Mouse (Mus musculus) adrenal gland, postnatal 25 days (tissue): ENCODE results near the gene Trim17. TPM values are rescaled to one million over a fixed set of nuclear protein-coding genes. Genes with fewer than 3 reads are reported as not detected.

ENCODE experiments used
- DNase-seq: peaks from one replicate; pipeline ENCODE4 v3.0.0; 2021; ENCODE audit warnings: mixed read lengths
- long read RNA-seq: library from polyadenylated mRNA; stranded (forward); transcript quantifications from one replicate; pipeline ENCODE4 v2.0.0, GENCODE M21; 2021
- total RNA-seq: library from RNA; stranded (reverse); gene quantifications from 2 replicates; pipeline ENCODE4 v1.2.3, GENCODE M21; 2021

Gene Trim17
- 0.21 TPM in 1 of 2 replicates, not detected in the other for total RNA-seq
- long read RNA-seq, partial matches to known transcripts = 0 of 1 reads
- long read RNA-seq, other reads (novel, unspliced or antisense) = 1 of 1 reads

DNA sequence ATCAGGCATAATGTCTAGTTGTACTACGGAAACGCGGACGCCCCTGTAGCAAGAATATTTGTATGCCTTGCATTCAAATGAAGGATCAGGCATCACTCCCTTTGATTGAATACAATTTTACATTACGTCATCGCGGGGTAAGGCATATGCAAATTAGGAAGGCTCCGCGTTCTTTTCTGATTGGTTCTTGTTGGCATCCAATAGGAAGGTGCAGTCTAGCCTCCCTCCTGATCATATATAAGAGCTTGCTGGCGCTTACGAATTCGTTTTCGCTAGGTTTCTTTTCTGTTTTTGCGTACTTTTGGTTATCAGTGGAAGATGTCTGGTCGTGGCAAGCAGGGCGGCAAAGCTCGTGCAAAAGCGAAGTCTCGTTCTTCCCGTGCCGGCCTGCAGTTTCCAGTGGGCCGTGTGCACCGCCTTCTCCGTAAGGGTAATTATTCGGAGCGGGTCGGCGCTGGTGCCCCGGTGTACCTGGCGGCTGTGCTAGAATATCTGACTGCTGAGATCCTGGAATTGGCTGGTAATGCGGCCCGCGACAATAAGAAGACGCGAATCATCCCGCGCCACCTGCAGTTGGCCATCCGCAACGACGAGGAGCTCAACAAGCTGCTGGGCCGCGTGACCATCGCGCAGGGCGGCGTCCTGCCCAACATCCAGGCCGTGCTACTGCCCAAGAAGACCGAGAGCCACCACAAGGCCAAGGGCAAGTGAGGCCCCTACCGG is at the start of gene Trim17, which contains the start of gene Hist3h2a:
Trim17 (plus strand) TSS at position 266 of the 723 bp plus-strand sequence.
Hist3h2a (plus strand) TSS at position 266 of the 723 bp plus-strand sequence.
- peak; percentile 72 for DNase-seq

- DNase-seq = no peak
Measured at GRCm38 (mm10) chr11:58904838-58905237, 49.6 kb upstream of the Trim17 start.

DNA sequence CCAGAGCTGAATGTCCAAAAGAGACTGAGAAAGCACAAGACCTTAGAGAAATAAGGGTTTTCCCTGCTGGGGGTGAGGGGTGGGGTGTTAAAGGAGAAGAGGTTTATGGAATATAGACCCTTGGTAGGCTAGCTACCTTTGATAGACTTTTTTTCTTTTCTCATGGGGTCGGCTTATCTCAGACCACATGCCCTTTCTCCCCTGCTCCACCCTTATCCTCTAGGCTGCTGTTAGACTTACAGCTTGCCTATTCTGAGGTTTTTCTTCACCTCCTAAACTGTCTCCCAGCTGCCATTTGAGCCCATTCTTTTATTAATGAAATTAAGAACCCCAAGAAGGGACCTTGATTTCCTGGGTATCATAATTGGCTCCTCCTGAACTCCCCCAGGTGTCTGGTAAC is 40.7 kb upstream of the Trim17 start:
- no peak for DNase-seq

- no peak for DNase-seq
Measured at GRCm38 (mm10) chr11:58914461-58915028, 39.9 kb upstream of the Trim17 start.

GRCm38 (mm10) chr11:58916879-58917744 is 37.4 kb upstream of the Trim17 start:
- DNase-seq = peak; percentile 53

GRCm38 (mm10) chr11:58917745-58918366 is 36.6 kb upstream of the Trim17 start, which contains the start of gene Btnl10:
Gene Btnl10, plus strand, starts transcription at chr11:58917908.
- no peak for DNase-seq

DNA sequence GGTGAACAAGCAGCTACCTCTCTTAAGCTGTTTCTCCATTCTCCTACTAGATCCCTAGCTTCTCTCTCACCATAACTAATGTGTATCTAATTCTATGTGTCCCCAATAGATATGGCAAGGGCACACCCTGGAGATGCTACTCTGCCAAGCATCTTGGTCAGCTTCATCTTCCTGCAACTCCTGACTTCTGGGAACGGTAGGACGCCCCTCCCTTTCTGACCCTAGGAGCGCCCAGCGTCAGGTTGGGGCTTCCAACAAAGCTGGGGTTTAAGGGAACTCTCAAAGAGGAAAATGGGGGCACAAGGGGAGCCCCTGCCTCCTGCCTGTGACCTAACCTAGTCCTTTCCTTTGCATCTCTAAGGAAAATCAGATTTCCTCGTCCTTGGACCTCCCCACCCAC is 35.7 kb upstream of the Trim17 start:
- DNase-seq = no peak

GRCm38 (mm10) chr11:58922420-58922819 is 32.1 kb upstream of the Trim17 start:
- DNase-seq = no peak

DNA sequence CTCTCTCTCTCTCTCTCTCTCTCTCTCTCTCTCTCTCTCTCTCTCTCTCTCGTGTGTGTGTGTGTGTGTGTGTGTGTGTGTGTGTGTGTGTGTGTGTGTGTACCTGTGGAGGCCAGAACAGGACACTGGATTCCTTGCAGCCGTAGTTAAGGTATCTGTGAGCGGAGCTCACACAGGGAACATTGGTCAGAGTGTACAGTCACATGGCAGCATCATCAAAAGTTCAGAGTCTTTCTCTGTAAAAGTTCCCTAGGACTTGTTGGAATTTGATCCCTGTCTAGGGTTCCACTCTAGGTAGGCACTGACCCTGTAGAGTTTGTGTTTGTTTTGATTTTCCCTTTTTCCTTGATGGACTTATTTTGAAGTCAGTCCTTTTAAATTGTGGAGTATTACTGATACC is 27.8 kb upstream of the Trim17 start:
- no peak for DNase-seq

GRCm38 (mm10) chr11:58927053-58927452 is 27.4 kb upstream of the Trim17 start:
- DNase-seq = no peak

GRCm38 (mm10) chr11:58927790-58928651 is 26.5 kb upstream of the Trim17 start:
- peak; percentile 50 for DNase-seq

GRCm38 (mm10) chr11:58929055-58929454 is 25.4 kb upstream of the Trim17 start:
- DNase-seq = no peak

- DNase-seq = no peak
Measured at GRCm38 (mm10) chr11:58929641-58930040, 24.8 kb upstream of the Trim17 start.

GRCm38 (mm10) chr11:58930254-58930653 is 24.2 kb upstream of the Trim17 start:
- no peak for DNase-seq

DNA sequence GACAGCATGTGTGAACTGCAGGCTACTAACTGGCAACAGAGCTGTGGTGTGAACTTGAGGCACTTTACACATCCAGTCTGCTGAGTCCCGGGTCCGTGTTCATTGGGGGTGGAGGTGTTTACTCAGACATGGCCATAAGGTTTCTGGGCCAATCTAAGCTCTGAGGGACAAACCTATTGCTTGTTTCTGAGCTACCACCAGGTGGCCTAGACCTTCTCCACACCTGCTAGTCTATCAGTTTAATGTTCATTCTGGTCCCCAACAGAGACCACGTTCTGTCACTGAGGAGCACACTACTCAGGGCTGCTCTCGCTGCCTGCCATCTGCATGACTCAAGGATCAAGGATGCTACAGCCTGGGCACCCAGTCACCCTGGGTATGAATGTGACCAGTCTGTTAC is 22.9 kb upstream of the Trim17 start:
- DNase-seq = no peak

DNA sequence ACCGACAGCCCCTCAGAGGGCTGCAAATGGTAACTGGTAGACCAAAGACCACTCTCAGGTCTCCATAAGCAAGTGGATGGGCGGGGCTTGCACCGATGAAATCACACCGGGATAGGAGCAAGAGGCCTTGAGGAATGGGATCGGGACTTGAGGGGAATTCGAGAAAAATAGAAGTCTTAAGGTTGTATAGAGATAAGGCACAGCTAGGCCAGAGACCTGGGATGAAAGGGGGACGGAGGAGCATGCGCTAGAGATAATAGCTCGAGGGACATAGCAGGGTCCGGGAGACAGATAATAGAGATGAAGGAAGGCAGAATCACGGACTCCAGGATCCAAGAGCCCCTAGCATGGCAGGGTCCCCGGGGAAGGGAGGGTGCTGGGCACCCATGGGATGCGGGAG is 16.6 kb upstream of the Trim17 start:
- DNase-seq = no peak

DNA sequence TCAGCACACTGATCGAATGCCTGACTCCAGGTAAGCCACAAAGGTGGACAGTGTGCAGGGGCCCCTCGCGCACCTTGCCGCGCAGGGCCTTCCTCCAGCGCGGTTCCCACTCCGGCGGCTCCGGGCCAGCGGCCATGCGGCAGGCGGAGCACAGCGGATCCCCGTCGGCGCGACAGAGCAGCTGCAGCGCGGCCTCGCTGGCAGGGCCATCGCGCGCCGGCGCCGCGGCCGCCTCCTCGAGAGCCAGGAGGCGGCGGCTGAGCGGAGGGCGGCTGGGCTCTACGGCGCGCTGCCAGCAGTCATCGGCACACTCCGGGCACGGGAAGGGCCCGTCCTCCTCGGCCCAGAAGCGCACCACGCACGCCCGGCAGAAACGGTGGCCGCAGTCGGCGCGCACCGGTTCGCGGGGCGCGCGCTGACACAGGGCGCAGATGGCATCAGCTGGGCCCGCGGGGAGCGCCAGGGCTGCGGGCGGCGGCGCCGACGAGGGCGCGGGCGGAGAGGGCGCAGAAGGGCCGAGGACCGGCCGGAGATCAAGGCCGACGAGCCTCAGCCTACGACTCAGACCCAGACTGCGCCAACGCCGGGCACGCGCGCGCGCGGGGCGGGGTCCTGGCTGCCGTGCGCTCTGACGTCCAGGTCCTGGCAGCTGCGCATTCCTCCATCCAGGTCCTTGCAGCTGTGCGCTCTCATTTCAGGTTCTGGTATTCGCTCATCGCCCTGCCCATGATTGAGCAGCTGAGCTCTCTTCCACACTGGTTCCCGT is 16.0 kb upstream of the Trim17 start, which contains the start of gene Rnf187:
Rnf187 (minus strand) TSS at position 595 of the 766 bp plus-strand sequence.
- peak; percentile 92 for DNase-seq

DNA sequence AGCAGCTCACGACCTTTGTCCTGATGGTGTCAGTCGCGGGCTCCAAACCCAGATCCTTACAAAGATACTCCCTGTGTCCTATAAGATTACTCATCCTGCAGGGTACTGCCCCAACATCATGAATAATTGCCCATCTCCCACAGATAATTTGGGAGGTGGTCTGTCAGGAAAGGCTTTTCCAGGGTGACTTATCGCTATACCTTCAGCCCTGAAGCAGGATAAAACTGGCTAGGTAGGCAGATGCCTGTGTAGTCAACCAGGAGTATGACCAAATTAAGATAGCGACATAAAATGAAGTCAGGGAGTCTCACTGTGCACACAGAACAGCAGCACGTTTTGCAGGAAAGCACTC is 15.4 kb upstream of the Trim17 start:
- no peak for DNase-seq

- DNase-seq = no peak
Measured at GRCm38 (mm10) chr11:58944136-58944535, 10.3 kb upstream of the Trim17 start.

DNA sequence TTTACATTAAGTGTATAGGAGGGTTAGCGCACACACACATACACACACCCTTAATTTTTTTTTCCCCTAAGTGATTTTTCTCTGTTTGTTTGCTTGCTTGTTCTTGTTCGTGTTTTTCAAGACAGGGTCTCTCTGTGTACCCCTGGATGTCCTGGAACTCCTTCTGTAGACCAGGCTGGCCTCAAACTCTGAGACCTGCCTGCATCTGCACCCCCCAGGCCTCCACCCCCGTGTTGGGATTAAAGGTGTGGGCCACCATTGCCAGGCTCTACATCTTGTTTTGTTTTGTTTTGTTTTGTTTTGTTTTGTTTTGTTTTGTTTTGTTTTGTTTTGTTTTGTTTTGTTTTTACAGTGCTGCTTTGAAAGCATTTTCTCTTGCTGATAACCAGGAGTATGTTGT is 7.2 kb upstream of the Trim17 start:
- no peak for DNase-seq
